Mouse (Mus musculus) left cerebral cortex, adult 6 months (tissue): ENCODE measurements around the gene Acsf3. TPM values are rescaled to one million over a fixed set of nuclear protein-coding genes. Genes with fewer than 3 reads are reported as not detected.

Experiments
- long read RNA-seq, 2 experiments: library from polyadenylated mRNA; unstranded; transcript quantifications; one replicate each; pipeline ENCODE4 v2.0.0; 2019 to 2020
- polyA plus RNA-seq: library from polyadenylated mRNA; unstranded; fragments of <200 nt; fragmentation: Nextera tagmentation; gene quantifications from 2 replicates; pipeline ENCODE4 v1.2.3, GENCODE M21; 2021

Gene Acsf3
- polyA plus RNA-seq: 4.4 and 5.6 TPM in 2 replicates
- long read RNA-seq, experiment 1, transcript Acsf3-203 (10 exons, 2,171 nt): minor isoform, 5 of 38 reads
- long read RNA-seq, experiment 1, transcript Acsf3-201 (10 exons, 2,206 nt): major isoform, 16 of 38 reads
- long read RNA-seq, experiment 1, partial matches to known transcripts: 9 of 38 reads
- long read RNA-seq, experiment 1, other reads (novel, unspliced or antisense): 8 of 38 reads
- long read RNA-seq, experiment 2, partial matches to known transcripts: 6 of 9 reads
- long read RNA-seq, experiment 2, other reads (novel, unspliced or antisense): 0 of 9 reads

DNA sequence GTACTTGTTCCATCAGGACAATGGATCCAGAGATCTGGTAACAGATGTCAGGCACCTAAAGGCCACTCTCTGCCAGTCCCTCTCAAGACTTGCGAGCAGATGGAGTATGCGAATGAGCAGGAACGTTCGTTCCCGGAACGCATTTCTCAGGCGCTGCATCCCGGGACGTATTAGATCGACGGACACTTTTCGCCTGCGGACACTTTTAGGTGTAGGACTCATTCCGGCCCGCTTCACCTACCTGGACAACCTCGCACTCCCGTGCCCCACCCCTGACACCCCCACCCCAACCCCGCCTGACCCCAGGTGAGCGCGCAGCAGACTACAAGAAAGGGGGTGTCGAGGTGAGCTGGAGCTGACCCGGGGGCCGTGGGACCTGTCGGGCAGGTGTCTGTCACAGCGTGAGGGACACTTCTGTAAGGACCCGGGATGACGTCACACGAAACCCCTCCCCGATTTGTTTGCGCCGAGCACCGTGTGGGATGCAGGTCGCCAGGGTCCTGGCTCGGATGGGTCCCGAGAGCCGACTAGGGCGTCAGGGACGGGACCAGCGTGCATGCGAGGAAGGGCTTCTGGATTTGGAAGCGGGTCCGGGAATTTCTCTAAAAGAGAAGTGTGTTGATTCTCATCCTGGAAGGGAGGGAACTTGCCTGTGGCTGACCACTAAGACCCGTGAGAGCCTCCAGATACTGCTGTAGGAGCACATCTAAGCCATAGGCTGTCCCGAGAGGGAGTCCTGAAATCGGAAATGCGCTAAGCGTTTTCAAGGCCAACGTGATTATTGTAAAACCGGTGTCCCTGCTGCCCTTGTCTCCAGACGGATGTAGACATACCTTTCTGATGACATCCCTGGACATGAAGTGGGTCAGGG, at the start of gene Acsf3:
Gene Acsf3 (plus strand): TSS at position 202 of the 871 bp plus-strand sequence.

GRCm38 (mm10) chr8:122847829-122848561, 72.7 kb downstream of the Acsf3 start, which contains the start of gene Cdh15:
Cdh15 (plus strand) TSS chr8:122847966.

Other genes starting within 250 kb of the Acsf3 start
- 0.55 and 0.73 TPM in 2 replicates for gene Piezo1, start 224.2 kb upstream of the Acsf3 start, polyA plus RNA-seq
- gene Cdt1, start 207.5 kb upstream of the Acsf3 start, polyA plus RNA-seq: 1.4 TPM in 2 replicates
- 134 and 136 TPM in 2 replicates for gene Aprt, start 198.6 kb upstream of the Acsf3 start, polyA plus RNA-seq
- gene Galns, start 164.0 kb upstream of the Acsf3 start, polyA plus RNA-seq: 2.2 and 3.4 TPM in 2 replicates
- 164 and 234 TPM in 2 replicates for gene Trappc2l, start 163.8 kb upstream of the Acsf3 start, polyA plus RNA-seq
- not detected in 2 replicates for gene Pabpn1l, start 152.7 kb upstream of the Acsf3 start, polyA plus RNA-seq
- gene Cbfa2t3, start 76.4 kb upstream of the Acsf3 start, polyA plus RNA-seq: 3.6 and 4.5 TPM in 2 replicates
- gene Cdh15, start 72.5 kb downstream of the Acsf3 start, polyA plus RNA-seq: 1.1 and 2.8 TPM in 2 replicates